Mouse (Mus musculus) erythroblast, adult 5-6 weeks (primary cell): ENCODE data around the gene Ddx6. TPM values are rescaled to one million over a fixed set of nuclear protein-coding genes. Genes with fewer than 3 reads are reported as not detected.
A peak's percentile ranks its signal among the peaks of the same experiment; 100 is the strongest.

Experiments used
- ATAC-seq: replicated peaks from 2 replicates; pipeline ENCODE4 v1.8.0; 2016; ENCODE audit warnings: moderate number of reproducible peaks, mild to moderate bottlenecking, moderate TSS enrichment, inconsistent platforms; ENCODE audit not compliant: poor library complexity, low FRiP score, severe bottlenecking
- total RNA-seq, 2 experiments: library from RNA; stranded (forward) in 1 of 2; stranded (reverse) in 1 of 2; fragments of 150-400 nt in 1 of 2; fragments of 200-764, 138-1000 nt in 1 of 2; gene quantifications; 2 replicates each; pipeline versions ENCODE4 v1.2.3 to v1.2.4; 2015 to 2017; ENCODE audit warnings: low replicate concordance in 2 of 2

Ddx6 gene
- total RNA-seq, 2 experiments from 2014 or later: 53.8 to 109 TPM

DNA sequence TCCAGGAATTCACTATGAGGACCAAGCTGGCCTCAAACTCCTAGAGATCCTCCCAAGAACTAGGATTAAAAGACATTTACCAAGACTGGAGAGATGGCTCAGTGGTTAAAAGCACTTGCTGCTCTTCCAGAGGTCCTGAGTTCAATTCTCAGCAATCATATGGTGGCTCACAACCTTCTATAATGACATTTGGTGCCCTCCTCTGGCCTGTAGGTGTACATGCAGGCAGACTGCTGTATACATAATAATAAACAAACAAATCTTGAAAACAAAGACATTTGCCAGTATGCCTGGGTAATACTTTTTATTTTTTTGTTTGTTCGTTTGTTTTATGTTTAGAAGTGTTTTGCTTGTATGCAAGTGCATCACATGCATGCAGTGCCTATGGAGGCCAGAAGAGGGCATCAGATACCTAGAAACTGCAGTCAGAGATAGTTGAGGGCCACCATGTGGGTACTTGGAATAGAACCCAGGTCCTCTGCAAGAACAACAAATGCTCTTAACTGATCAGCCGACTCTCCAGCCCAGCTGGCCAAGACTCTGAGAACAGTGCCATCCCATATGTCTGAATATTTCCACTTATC lies 73.7 kb downstream of the Ddx6 start:
- no peak; the same call in 1 of the 2 replicates for ATAC-seq

DNA sequence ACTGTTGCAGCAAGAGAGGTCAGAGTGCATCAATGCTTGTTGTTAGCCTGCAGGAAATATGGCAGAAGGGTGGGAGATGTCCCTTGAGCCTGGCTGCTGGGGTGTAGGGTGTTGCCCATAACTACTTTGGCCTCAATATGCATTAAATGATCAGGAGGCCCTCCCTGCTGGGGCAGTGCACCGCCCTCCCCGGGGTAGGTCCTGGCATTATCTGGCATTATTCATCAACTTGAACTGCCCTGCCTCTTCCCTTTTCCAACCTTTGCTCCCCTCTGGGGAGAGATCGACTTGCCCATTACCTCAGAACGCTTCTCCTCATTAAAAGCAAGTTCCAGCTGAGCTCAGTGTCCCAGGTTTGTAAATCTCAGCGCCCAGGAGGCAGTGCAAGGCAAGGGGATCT lies 74.9 kb downstream of the Ddx6 start:
- ATAC-seq: no peak

DNA sequence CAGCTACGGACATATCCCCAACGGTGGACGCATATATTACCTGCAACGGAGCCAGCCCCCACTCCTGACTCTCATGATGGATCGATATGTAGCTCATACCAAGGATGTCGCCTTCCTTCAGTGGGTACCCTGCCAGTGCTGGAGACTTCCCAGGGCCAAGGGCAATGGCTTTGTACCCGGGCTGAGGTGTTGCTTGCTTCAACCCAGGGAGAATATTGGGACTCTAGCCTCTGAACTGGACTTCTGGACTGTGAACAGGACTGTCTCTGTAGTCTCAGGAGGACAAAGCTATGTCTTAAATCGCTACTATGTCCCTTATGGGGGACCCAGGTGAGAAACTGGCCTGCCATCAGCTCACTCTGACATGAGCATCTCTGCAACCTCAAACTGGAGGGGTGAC lies 78.4 kb downstream of the Ddx6 start:
- ATAC-seq: no peak

DNA sequence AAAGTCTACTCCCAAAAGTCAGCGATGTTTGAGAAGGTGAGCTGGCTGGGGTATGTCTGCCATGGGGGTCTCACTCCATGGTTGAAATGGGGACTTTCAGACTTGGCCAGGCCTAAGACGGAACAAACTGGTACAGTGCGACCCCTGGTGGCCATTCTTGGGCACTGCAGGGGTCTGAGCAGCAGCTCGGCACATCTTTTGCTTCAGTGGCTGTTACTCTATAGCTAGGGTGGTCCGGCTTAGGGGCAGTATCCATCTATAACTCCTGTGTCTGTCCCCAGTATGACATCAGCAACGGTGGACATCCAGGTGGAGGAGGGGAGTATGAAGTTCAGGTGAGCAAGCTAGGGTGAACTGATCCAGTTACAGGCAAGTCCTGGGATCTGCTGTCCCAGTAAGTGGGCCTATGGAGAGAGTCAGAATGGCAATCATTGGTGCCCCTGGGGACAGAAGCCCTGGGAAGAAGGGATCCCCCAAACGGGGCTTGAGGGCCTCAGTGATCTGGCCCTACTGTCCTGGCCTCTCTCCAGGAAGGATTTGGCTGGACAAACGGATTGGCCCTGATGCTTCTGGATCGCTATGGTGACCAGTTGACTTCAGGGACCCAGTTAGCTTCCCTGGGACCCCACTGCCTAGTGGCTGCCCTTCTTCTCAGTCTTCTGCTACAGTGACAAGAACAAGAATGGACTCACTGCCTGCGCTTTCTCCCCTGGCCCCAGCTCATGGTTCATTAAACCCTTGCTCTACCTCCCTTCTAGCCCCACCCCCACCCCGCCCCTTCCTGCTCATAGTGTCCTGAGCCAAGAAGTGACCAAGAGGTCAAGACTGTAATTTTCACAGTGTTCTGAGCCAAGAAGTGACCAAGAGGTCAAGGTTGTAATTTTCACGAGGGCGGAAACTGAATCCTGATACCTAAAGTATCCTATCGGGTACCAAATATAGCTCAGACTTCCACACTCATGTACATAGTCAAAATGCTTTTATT lies 80.9 kb downstream of the Ddx6 start:
- ATAC-seq: peak; percentile 70

DNA sequence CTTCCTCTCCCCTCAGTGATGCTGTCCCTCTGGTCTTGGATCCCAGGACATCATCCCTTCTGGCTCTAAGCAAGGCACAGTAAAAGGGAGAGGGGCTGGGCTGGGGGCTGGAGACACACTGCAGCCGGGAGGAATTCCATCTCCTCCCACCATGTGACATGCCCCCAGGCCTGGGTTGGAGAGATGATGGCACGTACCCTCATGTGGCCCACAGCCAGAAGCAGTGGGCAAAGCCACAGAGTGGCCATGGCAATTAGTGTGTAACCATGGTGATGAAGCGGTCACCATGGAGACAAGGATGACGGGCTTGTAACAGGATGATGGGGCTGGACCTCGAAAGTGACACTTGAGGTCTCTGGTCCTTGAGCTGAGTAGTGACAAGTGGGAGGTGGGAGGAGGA lies 81.9 kb downstream of the Ddx6 start:
- no peak for ATAC-seq

DNA sequence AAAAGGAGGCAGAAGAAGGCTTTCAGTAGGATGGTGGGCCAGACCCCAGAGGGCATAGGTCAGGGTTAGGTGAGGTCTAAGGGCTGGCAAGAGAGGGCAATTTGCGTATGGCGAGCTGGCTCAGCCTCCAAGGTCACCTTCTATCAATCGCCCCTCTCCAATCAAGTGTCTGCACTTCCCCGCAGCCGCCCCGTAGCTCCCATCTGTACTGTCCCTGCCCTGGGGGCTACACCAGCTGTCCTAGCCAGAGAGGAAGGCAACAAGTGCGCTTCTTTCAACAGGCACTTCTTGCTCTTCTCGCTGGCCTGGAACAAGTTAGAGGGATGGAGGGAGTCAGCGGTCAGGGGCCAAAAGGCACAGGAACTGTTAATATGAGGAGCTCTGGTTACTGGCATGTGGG lies 83.3 kb downstream of the Ddx6 start:
- ATAC-seq: no peak

Other genes with a start within 250 kb of the Ddx6 start
- gene Vps11, start 243.2 kb upstream of the Ddx6 start, total RNA-seq (2015; ENCODE audit: low replicate concordance): 7.7 and 8.2 TPM in 2 replicates
- gene Vps11, start 243.2 kb upstream of the Ddx6 start, total RNA-seq (2017; ENCODE audit: low replicate concordance): 7.8 and 12.1 TPM in 2 replicates
- 12.1 and 14.0 TPM in 2 replicates for gene Hyou1, start 225.4 kb upstream of the Ddx6 start, total RNA-seq (2015; ENCODE audit: low replicate concordance)
- gene Hyou1, start 225.4 kb upstream of the Ddx6 start, total RNA-seq (2017; ENCODE audit: low replicate concordance): 16.7 and 18.1 TPM in 2 replicates
- 4.0 and 25.9 TPM in 2 replicates for gene Slc37a4, start 208.0 kb upstream of the Ddx6 start, total RNA-seq (2015; ENCODE audit: low replicate concordance)
- 2.5 and 4.0 TPM in 2 replicates for gene Slc37a4, start 208.0 kb upstream of the Ddx6 start, total RNA-seq (2017; ENCODE audit: low replicate concordance)
- gene Rps25, start 197.8 kb upstream of the Ddx6 start, total RNA-seq (2015; ENCODE audit: low replicate concordance): 639 and 656 TPM in 2 replicates
- gene Rps25, start 197.8 kb upstream of the Ddx6 start, total RNA-seq (2017; ENCODE audit: low replicate concordance): 277 and 380 TPM in 2 replicates
- gene Trappc4, start 197.3 kb upstream of the Ddx6 start, total RNA-seq (2015; ENCODE audit: low replicate concordance): 27.0 and 53.0 TPM in 2 replicates
- 2.5 and 12.2 TPM in 2 replicates for gene Trappc4, start 197.3 kb upstream of the Ddx6 start, total RNA-seq (2017; ENCODE audit: low replicate concordance)
- 3.8 and 18.8 TPM in 2 replicates for gene Ccdc84, start 186.3 kb upstream of the Ddx6 start, total RNA-seq (2015; ENCODE audit: low replicate concordance)
- 9.1 and 12.0 TPM in 2 replicates for gene Ccdc84, start 186.3 kb upstream of the Ddx6 start, total RNA-seq (2017; ENCODE audit: low replicate concordance)
- not detected in 2 replicates for gene Foxr1, start 163.8 kb upstream of the Ddx6 start, total RNA-seq (2015; ENCODE audit: low replicate concordance)
- gene Foxr1, start 163.8 kb upstream of the Ddx6 start, total RNA-seq (2017; ENCODE audit: low replicate concordance): not detected in 2 replicates
- not detected in 2 replicates for gene Upk2, start 149.9 kb upstream of the Ddx6 start, total RNA-seq (2015; ENCODE audit: low replicate concordance)
- not detected in 2 replicates for gene Upk2, start 149.9 kb upstream of the Ddx6 start, total RNA-seq (2017; ENCODE audit: low replicate concordance)
- 0.77 and 0.84 TPM in 2 replicates for gene Bcl9l, start 122.1 kb upstream of the Ddx6 start, total RNA-seq (2015; ENCODE audit: low replicate concordance)
- 0.42 and 2.8 TPM in 2 replicates for gene Bcl9l, start 122.1 kb upstream of the Ddx6 start, total RNA-seq (2017; ENCODE audit: low replicate concordance)
- gene Cxcr5, start 43.0 kb upstream of the Ddx6 start, total RNA-seq (2015; ENCODE audit: low replicate concordance): not detected in 2 replicates
- not detected in 2 replicates for gene Cxcr5, start 43.0 kb upstream of the Ddx6 start, total RNA-seq (2017; ENCODE audit: low replicate concordance)
- not detected in 2 replicates for gene Treh, start 68.3 kb downstream of the Ddx6 start, total RNA-seq (2015; ENCODE audit: low replicate concordance)
- gene Treh, start 68.3 kb downstream of the Ddx6 start, total RNA-seq (2017; ENCODE audit: low replicate concordance): not detected in 2 replicates
- 0.42 and 6.1 TPM in 2 replicates for gene Phldb1, start 130.3 kb downstream of the Ddx6 start, total RNA-seq (2015; ENCODE audit: low replicate concordance)
- 2.9 TPM in 2 replicates for gene Phldb1, start 130.3 kb downstream of the Ddx6 start, total RNA-seq (2017; ENCODE audit: low replicate concordance)
- 52.6 and 60.4 TPM in 2 replicates for gene Arcn1, start 163.0 kb downstream of the Ddx6 start, total RNA-seq (2015; ENCODE audit: low replicate concordance)
- 66.1 and 94.8 TPM in 2 replicates for gene Arcn1, start 163.0 kb downstream of the Ddx6 start, total RNA-seq (2017; ENCODE audit: low replicate concordance)
- 62.1 and 85.9 TPM in 2 replicates for gene Ift46, start 163.0 kb downstream of the Ddx6 start, total RNA-seq (2015; ENCODE audit: low replicate concordance)
- gene Ift46, start 163.0 kb downstream of the Ddx6 start, total RNA-seq (2017; ENCODE audit: low replicate concordance): 40.4 and 54.4 TPM in 2 replicates
- not detected in 2 replicates for gene Tmem25, start 194.4 kb downstream of the Ddx6 start, total RNA-seq (2015; ENCODE audit: low replicate concordance)
- not detected in 2 replicates for gene Tmem25, start 194.4 kb downstream of the Ddx6 start, total RNA-seq (2017; ENCODE audit: low replicate concordance)
- gene Ttc36, start 198.2 kb downstream of the Ddx6 start, total RNA-seq (2015; ENCODE audit: low replicate concordance): not detected in 2 replicates
- gene Ttc36, start 198.2 kb downstream of the Ddx6 start, total RNA-seq (2017; ENCODE audit: low replicate concordance): 1.4 TPM in 1 of 2 replicates, not detected in the other